Mouse (Mus musculus): Measurements from ENCODE around the gene Pcdh9.

GRCm38 (mm10) chr14:93374181-93374580, 516.3 kb downstream of the Pcdh9 start:
- no peak for TF ChIP-seq CTCF (IDR thresholded peaks at IDR 0.05; ENCODE audit: insufficient read depth, low read depth, low read length)
- TF ChIP-seq POLR2A (IDR thresholded peaks at IDR 0.05; ENCODE audit: insufficient read depth, low read depth, low read length), result no peak
